Mouse (Mus musculus) ES-E14 (cell line): Measurements from ENCODE around the gene Sgms1. TPM values are rescaled to one million over a fixed set of nuclear protein-coding genes. Genes with fewer than 3 reads are reported as not detected.

Experiments
- DNase-seq: peaks from one replicate; pipeline ENCODE4 v3.0.0-alpha.2; 2013; ENCODE audit warnings: low read depth, low spot score
- H3K27ac ChIP-seq: 2 replicates; pipeline ENCODE4 v1.5.1; 2012; ENCODE audit warnings: low read depth, mild to moderate bottlenecking, low read length, moderate library complexity, mixed read lengths; ENCODE audit not compliant: poor library complexity, insufficient read depth, severe bottlenecking
- H3K36me3 ChIP-seq: 2 replicates; pipeline ENCODE4 v1.6.1; 2012; ENCODE audit warnings: mild to moderate bottlenecking, low read length, moderate library complexity, mixed read lengths; ENCODE audit not compliant: control insufficient read depth, poor library complexity, insufficient read depth, severe bottlenecking
- H3K4me1 ChIP-seq, 2 experiments: fragments of 150-350 bp in 1 of 2; sonication (generic) in 1 of 2; 2 replicates each; pipeline ENCODE4 v1.6.1; 2012; ENCODE audit warnings: low read length in 2 of 2, mild to moderate bottlenecking in 1 of 2, mixed read lengths in 1 of 2; ENCODE audit not compliant: control insufficient read depth in 2 of 2, insufficient read depth in 2 of 2, poor library complexity in 1 of 2
- H3K4me3 ChIP-seq, 2 experiments: fragments of 150-350 bp in 1 of 2; sonication (generic) in 1 of 2; 2 replicates each; pipeline ENCODE4 v1.5.1; 2012; ENCODE audit warnings: low read length in 2 of 2, low read depth in 1 of 2, mild to moderate bottlenecking in 1 of 2, mixed read lengths in 1 of 2; ENCODE audit not compliant: insufficient read depth in 1 of 2, poor library complexity in 1 of 2, severe bottlenecking in 1 of 2
- H3K9ac ChIP-seq: 2 replicates; pipeline ENCODE4 v1.6.1; 2012; ENCODE audit warnings: low read depth, mild to moderate bottlenecking, low read length, mixed read lengths; ENCODE audit not compliant: poor library complexity, insufficient read depth, severe bottlenecking
- H3K9me3 ChIP-seq: fragments of 150-350 bp; sonication (generic); 2 replicates; pipeline ENCODE4 v1.6.1; 2012; ENCODE audit warnings: low read depth, mild to moderate bottlenecking, low read length; ENCODE audit not compliant: control insufficient read depth, insufficient read depth
- CHD2 ChIP-seq: IDR thresholded peaks from 2 replicates; pipeline ENCODE4 v1.6.1; 2014; ENCODE audit warnings: mild to moderate bottlenecking, low read depth, low read length, inconsistent platforms
- HCFC1 ChIP-seq: IDR thresholded peaks from 2 replicates; pipeline ENCODE4 v1.6.1; 2012; ENCODE audit warnings: low read length, inconsistent platforms, borderline replicate concordance; ENCODE audit not compliant: insufficient read depth
- MAFK ChIP-seq: IDR thresholded peaks from 2 replicates; pipeline ENCODE4 v1.6.1; 2014; ENCODE audit warnings: mild to moderate bottlenecking, low read depth, low read length, inconsistent platforms; ENCODE audit not compliant: insufficient read depth
- ZC3H11A ChIP-seq: IDR thresholded peaks from 2 replicates; pipeline ENCODE4 v1.6.1; 2012; ENCODE audit warnings: low read depth, mild to moderate bottlenecking, inconsistent platforms, low read length, borderline replicate concordance
- ZNF384 ChIP-seq: IDR thresholded peaks from 2 replicates; pipeline ENCODE4 v1.6.1; 2012; ENCODE audit warnings: low read depth, low read length, inconsistent platforms
- in situ Hi-C, 2 experiments: fragments of 600-800 bp; cut with MboI; formaldehyde crosslinking; loops; one replicate each; pipeline ENCODE4 v1.15.1; 2025; ENCODE audit warnings: low sequenced_read_pairs in 2 of 2, inconsistent platforms in 1 of 2; ENCODE audit not compliant: unreplicated experiment in 2 of 2
- total RNA-seq: library from RNA; depleted of rRNA; stranded (reverse); fragments of 300-350 nt; gene quantifications from 2 replicates; pipeline ENCODE4 v1.2.3, GENCODE M21; 2012

The Sgms1 gene
- total RNA-seq, 1 experiment = 42.5 TPM

DNA sequence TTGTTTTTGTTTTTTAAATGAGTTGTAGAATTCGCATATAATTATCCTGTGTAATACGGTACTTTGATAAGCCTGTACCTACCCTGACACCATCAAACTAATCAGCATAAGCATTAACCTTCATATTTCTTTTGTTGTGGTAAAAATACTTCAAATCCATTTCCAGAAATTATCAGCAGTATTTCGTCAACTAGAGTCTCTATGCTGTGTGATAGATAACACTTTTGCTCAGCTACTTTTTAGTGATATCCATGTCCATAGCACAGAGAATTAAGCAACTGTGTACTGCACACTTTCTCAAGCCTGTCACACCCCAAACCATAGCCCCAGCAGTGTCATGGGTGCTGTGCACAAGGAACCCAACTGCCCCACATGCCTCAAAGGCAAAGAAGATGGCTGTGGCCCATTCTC lies 152.3 kb downstream of the Sgms1 start:
- DNase-seq = no peak
- Histone ChIP-seq H3K9me3 (no peaks in the 10 kb centered on the region), H3K4me3 (no peak overlapping the region), H3K9ac (no peak overlapping the region), H3K4me1 (peaks cover 24 to 33% of the 10 kb centered on the region in 2 experiments), H3K27ac (no peak overlapping the region; the same call in 1 of the 2 replicates), H3K36me3 (no peaks in the 10 kb centered on the region; the same call in 1 of the 2 replicates)
- in situ Hi-C loops = no loop called here
- TF ChIP-seq HCFC1 = no peak
- TF ChIP-seq ZNF384 = no peak
- no peak for TF ChIP-seq ZC3H11A
- TF ChIP-seq MAFK = no peak
- TF ChIP-seq CHD2 = no peak

DNA sequence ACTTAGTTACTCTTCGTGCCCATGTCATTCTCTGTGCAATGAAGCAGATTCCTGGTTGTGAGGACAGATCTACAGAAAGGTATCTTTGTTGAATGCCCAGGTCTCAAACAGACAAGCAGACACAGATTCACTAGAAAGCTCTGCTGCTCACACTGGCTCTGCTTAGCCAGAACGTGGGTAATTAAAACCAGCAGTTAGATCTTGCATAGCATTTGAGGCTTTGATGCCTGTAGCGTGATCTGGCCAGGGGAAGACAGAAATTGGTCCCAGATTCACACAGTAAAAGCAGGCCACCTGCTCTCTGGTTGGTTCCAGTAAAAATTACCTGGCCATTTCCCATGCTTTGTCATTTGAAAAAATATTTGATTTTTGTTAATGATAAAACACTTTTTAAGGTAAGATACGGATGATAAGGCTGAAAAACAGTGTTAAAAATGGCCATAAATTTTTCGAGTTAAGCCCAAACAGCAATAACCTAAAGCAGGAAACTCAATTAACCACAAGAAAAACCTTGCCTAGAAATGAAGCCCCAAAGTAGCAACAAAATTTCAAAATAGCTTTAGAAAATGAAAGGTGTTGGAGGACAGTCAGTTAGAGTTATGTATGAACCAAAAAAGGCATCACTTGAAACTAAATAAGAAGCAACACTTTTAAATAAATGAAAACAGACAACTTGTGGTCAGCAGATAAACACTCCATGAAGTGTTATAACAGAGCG lies 154.6 kb downstream of the Sgms1 start:
- H3K4me1 ChIP-seq = peaks cover 26 to 29% of the 10 kb centered on the region in 2 experiments
- H3K9ac ChIP-seq = no peak overlapping the region
- H3K9me3 ChIP-seq = no peaks in the 10 kb centered on the region
- TF ChIP-seq ZNF384 (no peak), CHD2 (no peak), ZC3H11A (no peak), MAFK (no peak), HCFC1 (no peak)
- in situ Hi-C loops = no loop called here
- H3K27ac ChIP-seq = no peak overlapping the region
- DNase-seq = no peak
- no peaks in the 10 kb centered on the region; the same call in 1 of the 2 replicates for H3K36me3 ChIP-seq
- H3K4me3 ChIP-seq = no peak overlapping the region

- H3K9ac ChIP-seq = no peak overlapping the region
- no peaks in the 10 kb centered on the region; the same call in 1 of the 2 replicates for H3K36me3 ChIP-seq
- no peak overlapping the region for H3K27ac ChIP-seq
- DNase-seq = no peak
- TF ChIP-seq CHD2 (no peak), ZC3H11A (no peak), MAFK (no peak), ZNF384 (no peak), HCFC1 (no peak)
- H3K4me3 ChIP-seq = no peak overlapping the region
- no peaks in the 10 kb centered on the region for H3K9me3 ChIP-seq
- in situ Hi-C loops = no loop called here
- peaks cover 14 to 16% of the 10 kb centered on the region in 2 experiments for H3K4me1 ChIP-seq
These were observed 158.2 kb downstream of the Sgms1 start for GRCm38 (mm10) chr19:32231292-32231691.

DNA sequence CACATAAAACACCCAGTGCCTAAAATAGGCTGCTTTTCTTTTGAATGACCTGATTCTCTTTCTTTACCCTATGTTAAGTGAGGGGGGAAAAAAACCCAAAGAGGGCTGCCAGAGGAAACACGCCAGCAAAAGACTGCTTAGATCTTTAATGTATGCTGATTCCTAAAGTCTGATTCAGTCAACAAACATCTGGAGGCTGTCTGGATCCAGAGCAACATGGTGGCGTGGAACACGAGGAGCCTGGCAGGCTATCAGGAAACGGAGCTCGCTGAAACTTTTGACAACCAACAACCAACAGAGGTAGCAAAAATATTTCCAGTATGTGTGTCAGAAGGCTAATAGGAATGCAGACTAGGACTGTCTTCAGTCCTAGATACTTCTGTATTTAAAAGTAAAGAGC lies 158.7 kb downstream of the Sgms1 start:
- in situ Hi-C loops = no loop called here
- H3K27ac ChIP-seq = no peak overlapping the region
- no peaks in the 10 kb centered on the region for H3K9me3 ChIP-seq
- no peak overlapping the region for H3K4me3 ChIP-seq
- no peaks in the 10 kb centered on the region; the same call in 1 of the 2 replicates for H3K36me3 ChIP-seq
- no peak overlapping the region for H3K9ac ChIP-seq
- peaks cover 15 to 16% of the 10 kb centered on the region in 2 experiments for H3K4me1 ChIP-seq
- no peak for DNase-seq
- no peak for TF ChIP-seq HCFC1
- no peak for TF ChIP-seq ZC3H11A
- no peak for TF ChIP-seq ZNF384
- no peak for TF ChIP-seq CHD2
- TF ChIP-seq MAFK = no peak
